In the genomic region with DNA sequence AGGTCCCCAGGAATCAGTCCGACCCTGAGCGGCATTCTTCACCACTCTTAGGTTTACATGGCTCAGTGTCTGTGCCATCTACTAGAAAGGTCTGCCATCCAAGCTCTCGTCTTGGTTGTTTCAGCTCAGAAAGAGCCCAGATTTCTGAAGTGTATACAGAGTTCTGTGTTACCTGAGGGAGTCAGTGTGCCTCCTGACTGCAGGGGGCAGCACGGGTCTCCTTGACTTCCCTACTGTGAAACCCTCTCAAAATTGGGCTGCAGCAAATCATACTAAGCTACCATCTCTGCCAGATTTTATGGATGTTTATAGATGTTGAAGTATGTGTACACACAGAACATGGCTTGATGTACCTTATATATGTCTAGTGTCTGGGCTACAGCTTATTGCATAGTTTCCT, we compare ENCODE assay signal across 12 mouse cellular contexts. TPM values are rescaled to one million over a fixed set of nuclear protein-coding genes. Genes with fewer than 3 reads are reported as not detected.
DNase-seq lines count a peak whose midpoint lies in the region; ATAC-seq and TF ChIP-seq lines count a peak whose summit lies in the region.
"Had no signal": no experiment of that assay in that cellular context is flagged by ENCODE, and none has a peak within 500 bp of the region (broad histone marks: within the 10 kb centered on the region; RNA-seq: fewer than 3 reads in every experiment).

No protein-coding gene starts in this region.

- WGBS in forebrain, postnatal 0 days = 76% methylated on average over 4 of the region's 4 CpGs
- WGBS in forebrain, embryonic 13.5 days = 76% methylated on average over 4 of the region's 4 CpGs
- 84% methylated on average over 4 of the region's 4 CpGs for WGBS in liver, adult 2 months
- WGBS in liver, embryonic 11.5 days = 73% methylated on average over 4 of the region's 4 CpGs
- 81% methylated on average over 4 of the region's 4 CpGs for WGBS in stomach, postnatal 0 days

- no peak overlapping the region for H3K4me2 ChIP-seq in forebrain, postnatal 0 days (ENCODE audit: low read depth)
- H3K4me2 ChIP-seq in forebrain, embryonic 13.5 days = no peak overlapping the region
- no peak overlapping the region for H3K4me2 ChIP-seq in liver, embryonic 11.5 days
- H3K4me2 ChIP-seq in stomach, postnatal 0 days (replicated peaks; ENCODE audit: low read depth) = no peak overlapping the region
- H3K4me2 ChIP-seq: limb, embryonic 12.5 days had no signal

- TF ChIP-seq POLR2A in liver, adult 2 months (IDR thresholded peaks at IDR 0.05; ENCODE audit: extremely low read depth, insufficient read depth, low read length) = no peak

- no peaks in the 10 kb centered on the region for H3K4me1 ChIP-seq in forebrain, postnatal 0 days (ENCODE audit: insufficient read depth)
- no peaks in the 10 kb centered on the region for H3K4me1 ChIP-seq in forebrain, embryonic 13.5 days
- H3K4me1 ChIP-seq in liver, adult 2 months (ENCODE audit: control insufficient read depth, insufficient read depth, low read length) = no peaks in the 10 kb centered on the region
- no peaks in the 10 kb centered on the region for H3K4me1 ChIP-seq in liver, embryonic 11.5 days (replicated peaks; ENCODE audit: control insufficient read depth, insufficient read depth, low read length)
- H3K4me1 ChIP-seq in stomach, postnatal 0 days (replicated peaks; ENCODE audit: control insufficient read depth, insufficient read depth) = no peaks in the 10 kb centered on the region

- H3K36me3 ChIP-seq in forebrain, postnatal 0 days (ENCODE audit: insufficient read depth) = peaks cover 93% of the 10 kb centered on the region
- peaks cover 96% of the 10 kb centered on the region for H3K36me3 ChIP-seq in forebrain, embryonic 13.5 days (ENCODE audit: poor library complexity, severe bottlenecking)
- H3K36me3 ChIP-seq in liver, adult 2 months (ENCODE audit: control insufficient read depth, insufficient read depth, low read length) = peaks cover 50% of the 10 kb centered on the region
- peaks cover 33% of the 10 kb centered on the region for H3K36me3 ChIP-seq in liver, embryonic 11.5 days (ENCODE audit: control insufficient read depth, insufficient read depth, low read length)
- peaks cover 23% of the 10 kb centered on the region for H3K36me3 ChIP-seq in stomach, postnatal 0 days (ENCODE audit: control insufficient read depth, insufficient read depth, low read length)

- no peak overlapping the region for H3K9ac ChIP-seq in forebrain, postnatal 0 days
- H3K9ac ChIP-seq in forebrain, embryonic 13.5 days = no peak overlapping the region
- no peak overlapping the region for H3K9ac ChIP-seq in liver, adult 2 months (ENCODE audit: low read depth, low read length)
- H3K9ac ChIP-seq in liver, embryonic 11.5 days (ENCODE audit: low read depth, low read length) = no peak overlapping the region
- no peak overlapping the region for H3K9ac ChIP-seq in stomach, postnatal 0 days (ENCODE audit: low read length)
- H3K9ac ChIP-seq: limb, embryonic 12.5 days had no signal

- H3K79me2 ChIP-seq in liver, adult 2 months (ENCODE audit: control insufficient read depth, insufficient read depth, low read length) = no peaks in the 10 kb centered on the region

- no peak for TF ChIP-seq EP300 in stomach, postnatal 0 days (optimal IDR thresholded peaks at IDR 0.05)

- DNase-seq in forebrain, postnatal 0 days = no peak
- no peak for DNase-seq in liver, adult 2 months (ENCODE audit: extremely low read depth, low read depth, low spot score)
- no peak for DNase-seq in liver, embryonic 11.5 days (ENCODE audit: low spot score)
- DNase-seq in ES-CJ7 (ENCODE audit: low read depth, low spot score) = peak; percentile 27
- DNase-seq in stomach, postnatal 0 days (ENCODE audit: low spot score) = no peak
- no peak for DNase-seq in adrenal gland, adult (ENCODE audit: inconsistent age in 2 of 2, low spot score in 1 of 2)
- DNase-seq in lung, postnatal 14 days = no peak
- DNase-seq: cerebellum, postnatal 14 days; heart, adult 18-20 months; lung, postnatal 36 days had no signal

- H3K27me3 ChIP-seq in forebrain, postnatal 0 days (ENCODE audit: insufficient read depth, low read length) = no peaks in the 10 kb centered on the region
- no peaks in the 10 kb centered on the region for H3K27me3 ChIP-seq in forebrain, embryonic 13.5 days
- no peaks in the 10 kb centered on the region for H3K27me3 ChIP-seq in liver, adult 2 months (ENCODE audit: control insufficient read depth, insufficient read depth, low read length)
- no peaks in the 10 kb centered on the region for H3K27me3 ChIP-seq in liver, embryonic 11.5 days (replicated peaks; ENCODE audit: control insufficient read depth, insufficient read depth, low read length)
- H3K27me3 ChIP-seq in stomach, postnatal 0 days (ENCODE audit: control insufficient read depth, insufficient read depth, low read length) = no peaks in the 10 kb centered on the region
- H3K27me3 ChIP-seq: limb, embryonic 12.5 days had no signal

- no peaks in the 10 kb centered on the region for H3K9me3 ChIP-seq in forebrain, postnatal 0 days (ENCODE audit: low read length)
- no peaks in the 10 kb centered on the region for H3K9me3 ChIP-seq in forebrain, embryonic 13.5 days (replicated peaks)
- no peaks in the 10 kb centered on the region for H3K9me3 ChIP-seq in liver, embryonic 11.5 days (ENCODE audit: control insufficient read depth, low read length)
- no peaks in the 10 kb centered on the region for H3K9me3 ChIP-seq in stomach, postnatal 0 days (ENCODE audit: control insufficient read depth, low read length)
- H3K9me3 ChIP-seq: limb, embryonic 12.5 days had no signal

- H3K4me3 ChIP-seq in forebrain, postnatal 0 days (ENCODE audit: low read depth, low read length) = no peak overlapping the region
- no peak overlapping the region for H3K4me3 ChIP-seq in forebrain, embryonic 13.5 days
- no peak overlapping the region for H3K4me3 ChIP-seq in liver, adult 2 months (ENCODE audit: insufficient read depth, low read depth, low read length)
- H3K4me3 ChIP-seq in liver, embryonic 11.5 days (ENCODE audit: low read depth, low read length) = no peak overlapping the region
- no peak overlapping the region for H3K4me3 ChIP-seq in stomach, postnatal 0 days (ENCODE audit: low read depth, low read length)
- H3K4me3 ChIP-seq: limb, embryonic 12.5 days had no signal

- H3K27ac ChIP-seq in forebrain, postnatal 0 days (ENCODE audit: low read depth, low read length) = no peak overlapping the region
- H3K27ac ChIP-seq in forebrain, embryonic 13.5 days = no peak overlapping the region
- no peak overlapping the region for H3K27ac ChIP-seq in liver, adult 2 months (replicated peaks; ENCODE audit: insufficient read depth, low read depth, low read length)
- no peak overlapping the region for H3K27ac ChIP-seq in liver, embryonic 11.5 days (ENCODE audit: low read depth, low read length)
- H3K27ac ChIP-seq in stomach, postnatal 0 days (replicated peaks) = no peak overlapping the region
- H3K27ac ChIP-seq: limb, embryonic 12.5 days had no signal

- ATAC-seq in forebrain, postnatal 0 days = peak; percentile 40
- ATAC-seq in forebrain, embryonic 13.5 days = no peak
- no peak for ATAC-seq in liver, embryonic 11.5 days (replicated peaks; ENCODE audit: low FRiP score)
- no peak for ATAC-seq in stomach, postnatal 0 days (ENCODE audit: low FRiP score, low TSS enrichment)

- peak; percentile 35 for TF ChIP-seq CTCF in forebrain, postnatal 0 days (IDR thresholded peaks at IDR 0.05; ENCODE audit: low read depth)
- peak; percentile 27; the same call in 1 of the 2 replicates for TF ChIP-seq CTCF in liver, adult 2 months (IDR thresholded peaks at IDR 0.05; ENCODE audit: low read depth, low read length)
- peak; percentile 40; the same call in 1 of the 2 replicates for TF ChIP-seq CTCF in stomach, postnatal 0 days (IDR thresholded peaks at IDR 0.05; ENCODE audit: low read depth)

RNA-seq across cellular contexts. Expression of a gene that starts 19.8 kb away (rescaled TPM):
- total RNA-seq in forebrain, postnatal 0 days (2014; rRNA removed) = 33.8 and 34.0 TPM in 2 replicates
- 44.5 and 45.8 TPM in 2 replicates for polyA plus RNA-seq in forebrain, postnatal 0 days (2015; fragmentation: Nextera tagmentation; extraction: Ambion mirVana)
- 32.2 and 32.4 TPM in 2 replicates for polyA plus RNA-seq in forebrain, embryonic 13.5 days (2015; fragmentation: Nextera tagmentation; extraction: Ambion mirVana)
- 15.6 and 18.7 TPM in 2 replicates for total RNA-seq in liver, adult 2 months (2014; rRNA removed)
- 10.3 and 11.1 TPM in 2 replicates for polyA plus RNA-seq in liver, adult 2 months (2012; rRNA removed)
- polyA plus RNA-seq in liver, embryonic 11.5 days (2014; fragmentation: Nextera tagmentation; extraction: Ambion mirVana) = 15.3 and 18.9 TPM in 2 replicates
- 24.5 and 25.2 TPM in 2 replicates for polyA plus RNA-seq in stomach, postnatal 0 days (2015; fragmentation: Nextera tagmentation; extraction: Ambion mirVana)

RNA-seq across cellular contexts. Expression of a gene that starts 37.8 kb away (rescaled TPM):
- 27.4 and 31.4 TPM in 2 replicates for total RNA-seq in forebrain, postnatal 0 days (2014; rRNA removed)
- 12.3 and 19.3 TPM in 2 replicates for polyA plus RNA-seq in forebrain, postnatal 0 days (2015; fragmentation: Nextera tagmentation; extraction: Ambion mirVana)
- 44.5 and 45.5 TPM in 2 replicates for polyA plus RNA-seq in forebrain, embryonic 13.5 days (2015; fragmentation: Nextera tagmentation; extraction: Ambion mirVana)
- total RNA-seq in liver, adult 2 months (2014; rRNA removed) = 13.0 and 14.1 TPM in 2 replicates
- 8.0 and 10.5 TPM in 2 replicates for polyA plus RNA-seq in liver, adult 2 months (2012; rRNA removed)
- 30.8 TPM in 2 replicates for polyA plus RNA-seq in liver, embryonic 11.5 days (2014; fragmentation: Nextera tagmentation; extraction: Ambion mirVana)
- 14.5 and 17.2 TPM in 2 replicates for polyA plus RNA-seq in stomach, postnatal 0 days (2015; fragmentation: Nextera tagmentation; extraction: Ambion mirVana)

RNA-seq across cellular contexts. Expression of a gene that starts 37.9 kb away (rescaled TPM):
- 48.9 and 56.1 TPM in 2 replicates for total RNA-seq in forebrain, postnatal 0 days (2014; rRNA removed)
- polyA plus RNA-seq in forebrain, postnatal 0 days (2015; fragmentation: Nextera tagmentation; extraction: Ambion mirVana) = 58.7 and 58.9 TPM in 2 replicates
- polyA plus RNA-seq in forebrain, embryonic 13.5 days (2015; fragmentation: Nextera tagmentation; extraction: Ambion mirVana) = 107 and 110 TPM in 2 replicates
- total RNA-seq in liver, adult 2 months (2014; rRNA removed) = 16.2 and 17.3 TPM in 2 replicates
- 7.0 and 12.0 TPM in 2 replicates for polyA plus RNA-seq in liver, adult 2 months (2012; rRNA removed)
- 97.9 and 110 TPM in 2 replicates for polyA plus RNA-seq in liver, embryonic 11.5 days (2014; fragmentation: Nextera tagmentation; extraction: Ambion mirVana)
- 27.0 and 27.8 TPM in 2 replicates for polyA plus RNA-seq in stomach, postnatal 0 days (2015; fragmentation: Nextera tagmentation; extraction: Ambion mirVana)
